Mouse (Mus musculus) megakaryocyte, embryonic 14.5 days (primary cell): ENCODE data around the gene Phf3.

Experiments
- FLI1 ChIP-seq: IDR thresholded peaks from 2 replicates; pipeline ENCODE4 v1.6.1; 2012; ENCODE audit warnings: low read length, inconsistent platforms, mixed read lengths
- GATA1 ChIP-seq: IDR thresholded peaks from 3 replicates; pipeline ENCODE4 v1.6.1; 2012; ENCODE audit warnings: mixed read lengths, low read length, inconsistent platforms, borderline replicate concordance

GRCm38 (mm10) chr1:30819414-30819813, 54.3 kb downstream of the Phf3 start:
- TF ChIP-seq GATA1 (no peak), FLI1 (no peak)
